16 mouse cellular contexts compared by ENCODE assay signal in the genomic region with DNA sequence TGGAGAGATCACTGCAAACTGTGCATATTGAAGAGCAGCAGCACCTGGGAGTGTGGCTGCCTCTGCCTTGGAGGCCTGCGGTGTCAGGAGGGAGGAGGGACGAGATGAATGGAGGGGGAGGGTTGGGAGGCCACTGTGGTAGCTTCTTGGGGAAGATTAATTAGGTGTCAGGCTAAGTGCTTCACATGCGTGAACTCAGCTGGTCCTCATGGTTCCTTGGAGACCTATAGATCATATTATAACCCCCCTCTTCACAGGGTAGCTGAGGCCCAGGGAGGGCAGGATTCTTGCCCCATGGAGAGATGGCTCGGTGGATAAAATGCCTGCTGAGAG. TPM values are rescaled to one million over a fixed set of nuclear protein-coding genes. Genes with fewer than 3 reads are reported as not detected.
DNase-seq lines count a peak whose midpoint lies in the region; ATAC-seq and TF ChIP-seq lines count a peak whose summit lies in the region.
"Had no signal": no experiment of that assay in that cellular context is flagged by ENCODE, and none has a peak within 500 bp of the region (broad histone marks: within the 10 kb centered on the region; RNA-seq: fewer than 3 reads in every experiment).

No protein-coding gene starts in this region.

- H3K79me2 ChIP-seq in heart, adult 2 months (replicated peaks; ENCODE audit: control insufficient read depth, insufficient read depth, low read length): no peaks in the 10 kb centered on the region

- peak overlapping the region; percentile 36; the same call in 1 of the 2 replicates for H3K27ac ChIP-seq in heart, embryonic 16.5 days (ENCODE audit: low read length)
- H3K27ac ChIP-seq in heart, adult 2 months: no peak overlapping the region
- H3K27ac ChIP-seq in hindbrain, embryonic 16.5 days (ENCODE audit: low read depth, low read length): no peak overlapping the region
- H3K27ac ChIP-seq in lung, postnatal 0 days (ENCODE audit: low read length): no peak overlapping the region
- H3K27ac ChIP-seq: embryonic facial prominence, embryonic 13.5 days; liver, embryonic 13.5 days had no signal

- H3K4me3 ChIP-seq in heart, embryonic 16.5 days (ENCODE audit: low read length): no peak overlapping the region
- no peak overlapping the region for H3K4me3 ChIP-seq in heart, adult 2 months
- no peak overlapping the region for H3K4me3 ChIP-seq in hindbrain, embryonic 16.5 days (ENCODE audit: low read length)
- H3K4me3 ChIP-seq in lung, postnatal 0 days (ENCODE audit: low read depth, low read length): no peak overlapping the region
- H3K4me3 ChIP-seq: embryonic facial prominence, embryonic 13.5 days; liver, embryonic 13.5 days had no signal

- H3K36me3 ChIP-seq in heart, embryonic 16.5 days (ENCODE audit: control insufficient read depth, insufficient read depth): no peaks in the 10 kb centered on the region
- H3K36me3 ChIP-seq in heart, adult 2 months (ENCODE audit: control insufficient read depth, insufficient read depth, low read length): peaks cover 4% of the 10 kb centered on the region; the same call in 1 of the 2 replicates
- 0 out of 2 replicates have a peak, but pooled peaks cover 3% of the 10 kb centered on the region for H3K36me3 ChIP-seq in hindbrain, embryonic 16.5 days (ENCODE audit: control insufficient read depth, insufficient read depth, low read length)
- no peaks in the 10 kb centered on the region for H3K36me3 ChIP-seq in lung, postnatal 0 days (ENCODE audit: insufficient read depth, low read length)
- H3K36me3 ChIP-seq: embryonic facial prominence, embryonic 13.5 days; liver, embryonic 13.5 days had no signal

- no peak overlapping the region for H3K9ac ChIP-seq in heart, embryonic 16.5 days (ENCODE audit: low read length)
- H3K9ac ChIP-seq in heart, adult 2 months (ENCODE audit: low read depth, low read length): no peak overlapping the region
- 0 out of 2 replicates have a peak overlapping the region, but pooled peaks have one; percentile 18 for H3K9ac ChIP-seq in hindbrain, embryonic 16.5 days (ENCODE audit: low read depth, low read length)
- no peak overlapping the region for H3K9ac ChIP-seq in lung, postnatal 0 days (replicated peaks; ENCODE audit: low read depth)
- H3K9ac ChIP-seq: embryonic facial prominence, embryonic 13.5 days; liver, embryonic 13.5 days had no signal

- no peak for TF ChIP-seq EP300 in heart, adult 2 months (IDR thresholded peaks at IDR 0.05; ENCODE audit: insufficient read depth, low read depth, low read length)
- no peak for TF ChIP-seq EP300 in lung, postnatal 0 days (IDR thresholded peaks at IDR 0.05)

- TF ChIP-seq POLR2A in heart, adult 2 months (IDR thresholded peaks at IDR 0.05; ENCODE audit: insufficient read depth, low read depth, low read length): no peak

- no peak for DNase-seq in heart, adult 2 months
- DNase-seq in thymus, postnatal 0 days (ENCODE audit: low spot score): peak; percentile 65
- DNase-seq in thymus, adult 18-20 months: no peak
- DNase-seq in thymus, postnatal 4 days: peak; percentile 52
- no peak for DNase-seq in layer of hippocampus, adult 11-12 months (ENCODE audit: low spot score)
- no peak for DNase-seq in lung, postnatal 0 days (ENCODE audit: low spot score)
- DNase-seq: adrenal gland, adult 8-10 months; cerebellum, adult 2 months; gastrocnemius, postnatal 36 days; heart, postnatal 10 days; liver, embryonic 13.5 days had no signal

- 30% methylated on average over 4 of the region's 4 CpGs for WGBS in heart, embryonic 16.5 days
- WGBS in heart, adult 2 months: 41% methylated on average over 4 of the region's 4 CpGs
- 3% methylated on average over 4 of the region's 4 CpGs for WGBS in hindbrain, embryonic 16.5 days
- WGBS in lung, postnatal 0 days: 19% methylated on average over 4 of the region's 4 CpGs

- H3K9me3 ChIP-seq in heart, embryonic 16.5 days (replicated peaks; ENCODE audit: control insufficient read depth, low read length): no peaks in the 10 kb centered on the region
- H3K9me3 ChIP-seq in hindbrain, embryonic 16.5 days (ENCODE audit: control insufficient read depth, low read length): no peaks in the 10 kb centered on the region
- no peaks in the 10 kb centered on the region for H3K9me3 ChIP-seq in lung, postnatal 0 days (ENCODE audit: low read length)
- H3K9me3 ChIP-seq: embryonic facial prominence, embryonic 13.5 days; liver, embryonic 13.5 days had no signal

- intact Hi-C loops in heart, adult 2 months (cut with DNase I): no loop called here

- peaks cover 17% of the 10 kb centered on the region for H3K4me1 ChIP-seq in heart, embryonic 16.5 days (ENCODE audit: control insufficient read depth, insufficient read depth, low read length)
- H3K4me1 ChIP-seq in heart, adult 2 months (ENCODE audit: control insufficient read depth, insufficient read depth, low read length): peaks cover 35% of the 10 kb centered on the region
- no peaks in the 10 kb centered on the region for H3K4me1 ChIP-seq in hindbrain, embryonic 16.5 days (ENCODE audit: control insufficient read depth, insufficient read depth, low read depth, low read length)
- no peaks in the 10 kb centered on the region; the same call in 1 of the 2 replicates for H3K4me1 ChIP-seq in lung, postnatal 0 days (ENCODE audit: insufficient read depth, low read depth, low read length)

- ATAC-seq in heart, embryonic 16.5 days (replicated peaks; ENCODE audit: extremely low read depth, insufficient read depth, low FRiP score): 0 out of 2 replicates have a peak, but pooled peaks have one; percentile 31
- ATAC-seq in hindbrain, embryonic 16.5 days: peak; percentile 52; the same call in 1 of the 2 replicates
- ATAC-seq in lung, postnatal 0 days: no peak
- ATAC-seq: forebrain, embryonic 16.5 days; intestine, postnatal 0 days had no signal

- no peak overlapping the region for H3K4me2 ChIP-seq in heart, embryonic 16.5 days (ENCODE audit: low read depth, low read length)
- H3K4me2 ChIP-seq in hindbrain, embryonic 16.5 days (ENCODE audit: low read length): no peak overlapping the region
- H3K4me2 ChIP-seq in lung, postnatal 0 days (replicated peaks; ENCODE audit: low read depth, low read length): no peak overlapping the region
- H3K4me2 ChIP-seq: embryonic facial prominence, embryonic 13.5 days; liver, embryonic 13.5 days had no signal

- no peak for TF ChIP-seq CTCF in heart, adult 2 months (IDR thresholded peaks at IDR 0.05)
- TF ChIP-seq CTCF in lung, postnatal 0 days (IDR thresholded peaks at IDR 0.05): no peak

- no peaks in the 10 kb centered on the region for H3K27me3 ChIP-seq in heart, embryonic 16.5 days (ENCODE audit: control insufficient read depth, insufficient read depth, low read length)
- H3K27me3 ChIP-seq in heart, adult 2 months (ENCODE audit: control insufficient read depth, insufficient read depth, low read length): no peaks in the 10 kb centered on the region
- H3K27me3 ChIP-seq in hindbrain, embryonic 16.5 days (replicated peaks; ENCODE audit: control insufficient read depth, insufficient read depth, low read length): no peaks in the 10 kb centered on the region
- H3K27me3 ChIP-seq in lung, postnatal 0 days (replicated peaks; ENCODE audit: insufficient read depth, low read length): no peaks in the 10 kb centered on the region
- H3K27me3 ChIP-seq: embryonic facial prominence, embryonic 13.5 days; liver, embryonic 13.5 days had no signal

RNA-seq across cellular contexts. Expression of a gene that starts 23.4 kb away (rescaled TPM):
- 12.4 and 15.2 TPM in 2 replicates for polyA plus RNA-seq in heart, embryonic 16.5 days (2015; fragmentation: Nextera tagmentation; extraction: Ambion mirVana)
- total RNA-seq in heart, adult 2 months (2021): 10 to 100 TPM; 16.6 to 17.5 TPM
- 9.7 and 13.3 TPM in 2 replicates for polyA plus RNA-seq in heart, adult 2 months (2012; rRNA removed)
- 37.1 and 40.4 TPM in 2 replicates for polyA plus RNA-seq in thymus, postnatal 0 days (2015; fragmentation: Nextera tagmentation; extraction: Ambion mirVana)
- 6.4 and 6.9 TPM in 2 replicates for polyA plus RNA-seq in hindbrain, embryonic 16.5 days (2015; fragmentation: Nextera tagmentation; extraction: Ambion mirVana)
- polyA plus RNA-seq in lung, postnatal 0 days (2015; fragmentation: Nextera tagmentation; extraction: Ambion mirVana): 20.0 and 20.9 TPM in 2 replicates

Comparison
In these comparisons a context has a peak if more than half of its experiments do, and no peak if none do; other contexts are left out.
1. DNase-seq: peak in thymus, postnatal 0 days (single experiment) and thymus, postnatal 4 days (single experiment); none in heart, adult 2 months (0 of 2), thymus, adult 18-20 months (0 of 2), layer of hippocampus, adult 11-12 months (single experiment) and lung, postnatal 0 days (single experiment).